Comparison of ENCODE assay signal across 14 mouse cellular contexts in the genomic region with DNA sequence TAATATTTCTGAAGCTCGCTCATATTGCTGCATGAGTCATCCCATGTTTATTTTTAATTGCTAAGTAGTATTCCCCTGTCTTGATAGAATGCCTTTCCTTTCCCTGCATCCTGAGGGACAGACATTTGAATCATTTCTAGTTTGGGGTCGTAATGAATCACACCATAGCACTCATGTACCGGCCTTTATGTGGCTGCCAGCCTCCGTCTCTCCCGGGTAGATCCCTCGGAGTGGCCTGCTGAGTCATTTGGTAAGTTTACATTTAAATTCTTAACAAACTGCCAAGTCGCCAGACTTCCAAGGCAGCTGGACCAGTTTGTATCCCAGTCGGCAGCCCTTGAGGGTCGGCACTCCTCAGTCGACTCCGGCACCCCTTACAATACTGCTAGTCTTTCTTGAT. TPM values are rescaled to one million over a fixed set of nuclear protein-coding genes. Genes with fewer than 3 reads are reported as not detected.
"Had no signal": no experiment of that assay in that cellular context is flagged by ENCODE, and none has a peak within 500 bp of the region (broad histone marks: within the 10 kb centered on the region; RNA-seq: fewer than 3 reads in every experiment).

No protein-coding gene starts in this region.

- H3K36me3 ChIP-seq: liver, embryonic 13.5 days had no signal

- ATAC-seq: lung, postnatal 0 days had no signal

- DNase-seq: kidney, postnatal 25 days; layer of hippocampus, postnatal 36 days; liver, embryonic 13.5 days; lung, adult 2 months; lung, postnatal 36 days; midbrain, embryonic 14.5 days; thymus, adult 18-20 months; thymus, postnatal 36 days had no signal

- H3K4me2 ChIP-seq: liver, embryonic 13.5 days; midbrain, embryonic 11.5 days had no signal

- H3K9ac ChIP-seq: liver, embryonic 13.5 days had no signal

- H3K27ac ChIP-seq: kidney, postnatal 0 days; layer of hippocampus, adult 2 months; left cerebral cortex, adult 2 months; liver, embryonic 13.5 days had no signal

- H3K4me3 ChIP-seq: layer of hippocampus, adult 2 months; left cerebral cortex, adult 2 months; liver, embryonic 13.5 days had no signal

- H3K4me1 ChIP-seq: liver, embryonic 13.5 days had no signal

RNA-seq across cellular contexts. Expression of gene Elfn1, which starts 13.9 kb away (rescaled TPM):
- polyA plus RNA-seq: liver, embryonic 16.5 days had no signal
